Mouse (Mus musculus) cerebellum, adult 2 months (tissue): ENCODE results near the gene Kcnip1.

Experiments
- CTCF ChIP-seq: fragments of 200-500 bp; IDR thresholded peaks from 2 replicates; pipeline ENCODE4 v1.5.1; 2011; ENCODE audit warnings: low read depth, mild to moderate bottlenecking, control low read depth, low read length, moderate library complexity, borderline replicate concordance; ENCODE audit not compliant: insufficient read depth
- POLR2A ChIP-seq: fragments of 200-500 bp; IDR thresholded peaks from 2 replicates; pipeline ENCODE4 v1.6.1; 2011; ENCODE audit warnings: low read length, control low read depth, borderline replicate concordance; ENCODE audit not compliant: insufficient read depth

DNA sequence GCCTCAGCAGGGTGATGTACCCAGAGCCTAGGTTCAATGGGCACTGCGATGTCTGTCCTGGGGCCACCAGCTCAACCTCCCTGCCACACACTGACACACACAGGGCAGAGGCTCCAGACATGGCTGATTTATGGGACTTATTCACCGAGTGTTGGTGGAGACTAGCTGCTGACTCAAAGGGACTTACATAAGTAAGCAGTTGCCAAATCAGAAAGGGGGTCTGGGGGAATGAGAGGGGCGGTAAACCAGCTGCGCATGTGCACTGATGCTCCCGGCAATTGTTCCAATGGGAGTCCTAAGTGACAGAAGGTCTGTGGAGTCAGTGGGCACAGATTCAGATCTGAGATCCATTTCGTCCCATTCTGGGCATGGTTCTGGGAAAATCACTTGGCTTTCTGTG is 35.4 kb downstream of the Kcnip1 start:
- no peak for TF ChIP-seq POLR2A
- no peak for TF ChIP-seq CTCF
